Mouse (Mus musculus) liver, embryonic 11.5 days (tissue): ENCODE data around the gene Eif4g3. TPM values are rescaled to one million over a fixed set of nuclear protein-coding genes. Genes with fewer than 3 reads are reported as not detected.

Experiments
- ATAC-seq: fragments of 200-750 bp; cut with Nextera tagmentation; replicated peaks from 2 replicates; pipeline ENCODE4 v1.8.0; 2017; ENCODE audit warnings: moderate number of reproducible peaks, mild to moderate bottlenecking, moderate TSS enrichment, moderate library complexity; ENCODE audit not compliant: low FRiP score
- DNase-seq: peaks from one replicate; pipeline ENCODE4 v3.0.0-alpha.2; 2017; ENCODE audit warnings: low spot score
- H3K27ac ChIP-seq: fragments of 300-500 bp; sonication (generic); 2 replicates; pipeline ENCODE4 v1.5.1; 2014; ENCODE audit warnings: mild to moderate bottlenecking, low read depth, low read length, control low read depth
- H3K27me3 ChIP-seq: fragments of 300-500 bp; sonication (generic); replicated peaks from 2 replicates; pipeline ENCODE4 v1.6.1; 2014; ENCODE audit warnings: low read length, mixed read lengths; ENCODE audit not compliant: control insufficient read depth, insufficient read depth
- H3K36me3 ChIP-seq: fragments of 300-500 bp; sonication (generic); 2 replicates; pipeline ENCODE4 v1.6.1; 2014; ENCODE audit warnings: mild to moderate bottlenecking, low read length, moderate library complexity, mixed read lengths; ENCODE audit not compliant: control insufficient read depth, insufficient read depth
- H3K4me1 ChIP-seq: fragments of 300-500 bp; sonication (generic); replicated peaks from 2 replicates; pipeline ENCODE4 v1.6.1; 2014; ENCODE audit warnings: low read length, mixed read lengths; ENCODE audit not compliant: control insufficient read depth, insufficient read depth
- H3K4me2 ChIP-seq: fragments of 300-500 bp; sonication (generic); 2 replicates; pipeline ENCODE4 v1.6.1; 2014; ENCODE audit warnings: mild to moderate bottlenecking, control low read depth, moderate library complexity
- H3K4me3 ChIP-seq: fragments of 300-500 bp; sonication (generic); 2 replicates; pipeline ENCODE4 v1.5.1; 2014; ENCODE audit warnings: low read depth, low read length, control low read depth
- H3K9ac ChIP-seq: fragments of 300-500 bp; sonication (generic); 2 replicates; pipeline ENCODE4 v1.6.1; 2014; ENCODE audit warnings: low read depth, low read length, control low read depth
- H3K9me3 ChIP-seq: fragments of 300-500 bp; sonication (generic); 2 replicates; pipeline ENCODE4 v1.6.1; 2016; ENCODE audit warnings: low read length, inconsistent platforms, mixed read lengths; ENCODE audit not compliant: control insufficient read depth
- WGBS: fragments of 180-500 bp; shearing (Covaris S2); extraction: QIAGEN DNeasy Blood & Tissue Kit; methylation state at CpG from one replicate; pipeline ENCODE4 v1.1.7; 2014; 5-methylcytosine and 5-hydroxymethylcytosine counted together
- polyA plus RNA-seq: library from polyadenylated mRNA; unstranded; fragments of >200 nt; fragmentation: Nextera tagmentation; extraction: Ambion mirVana; gene quantifications from 2 replicates; pipeline ENCODE4 v1.2.1, GENCODE M21; 2014

Gene Eif4g3
- polyA plus RNA-seq, 1 experiment from 2014 or later = 28.3 TPM

DNA sequence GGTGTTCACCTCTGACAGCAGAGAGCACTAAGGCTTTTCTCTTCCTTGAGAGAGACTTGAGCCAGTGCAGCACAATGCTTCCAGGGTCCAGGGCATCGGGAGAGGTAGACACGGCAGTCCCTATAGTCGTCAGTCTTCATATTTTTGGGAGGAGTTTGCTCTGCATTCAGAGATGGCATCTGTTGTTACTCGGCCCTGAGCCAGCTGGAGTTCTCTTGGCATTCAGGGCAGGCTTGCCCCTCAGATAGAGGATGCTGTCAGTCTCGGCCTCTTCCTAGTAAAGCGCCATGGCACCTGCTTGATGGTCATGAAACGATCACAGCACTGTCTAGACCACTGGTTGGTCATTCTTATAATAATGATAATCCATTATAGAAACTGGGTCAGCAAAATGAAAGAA, 131.2 kb downstream of the Eif4g3 start:
- H3K4me3 ChIP-seq = no peak overlapping the region
- ATAC-seq = no peak
- 89% methylated on average over 7 of the region's 7 CpGs for WGBS

DNA sequence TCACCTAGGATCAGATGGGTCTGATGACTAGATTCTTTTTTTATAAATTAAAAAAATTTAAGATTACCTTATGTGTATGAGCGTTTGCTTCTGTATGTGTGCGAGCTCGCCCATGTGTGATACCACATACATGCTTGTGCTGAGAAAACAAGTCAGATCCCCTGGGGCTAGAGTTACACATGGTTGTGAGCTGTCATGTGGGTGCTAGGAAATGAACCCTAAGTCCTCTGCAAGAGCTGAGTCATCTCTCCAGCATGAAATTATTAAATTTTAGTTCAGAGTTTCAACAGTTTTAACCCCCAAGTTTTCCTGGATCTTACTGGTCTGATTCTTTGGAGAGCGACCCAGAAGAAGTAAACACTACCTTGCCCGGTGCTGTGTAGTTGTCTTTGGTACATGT, 134.5 kb downstream of the Eif4g3 start:
- no peaks in the 10 kb centered on the region for H3K9me3 ChIP-seq
- no peak for ATAC-seq

More for the DNA sequence above, 131.2 kb downstream of the Eif4g3 start:
- DNase-seq = no peak
- H3K27me3 ChIP-seq = no peaks in the 10 kb centered on the region
- no peak overlapping the region for H3K4me2 ChIP-seq
- H3K27ac ChIP-seq = no peak overlapping the region
- no peaks in the 10 kb centered on the region for H3K4me1 ChIP-seq
- H3K9ac ChIP-seq = no peak overlapping the region
- H3K9me3 ChIP-seq = no peaks in the 10 kb centered on the region
- peaks cover 18% of the 10 kb centered on the region; the same call in 1 of the 2 replicates for H3K36me3 ChIP-seq

GRCm38 (mm10) chr4:138127781-138128180, 135.0 kb downstream of the Eif4g3 start:
- Histone ChIP-seq H3K27ac (no peak overlapping the region), H3K4me2 (no peak overlapping the region), H3K9me3 (no peaks in the 10 kb centered on the region), H3K4me1 (no peaks in the 10 kb centered on the region), H3K36me3 (peaks cover 21% of the 10 kb centered on the region; the same call in 1 of the 2 replicates), H3K4me3 (no peak overlapping the region), H3K9ac (no peak overlapping the region), H3K27me3 (no peaks in the 10 kb centered on the region)
- ATAC-seq (no peak), DNase-seq (no peak)
- 89% methylated on average over 7 of the region's 7 CpGs for WGBS

More for the DNA sequence above, 134.5 kb downstream of the Eif4g3 start:
- no peak overlapping the region for H3K9ac ChIP-seq
- H3K27ac ChIP-seq = no peak overlapping the region
- WGBS = 91% methylated on average over 5 of the region's 5 CpGs
- no peaks in the 10 kb centered on the region for H3K27me3 ChIP-seq
- no peak overlapping the region for H3K4me3 ChIP-seq
- peaks cover 18% of the 10 kb centered on the region; the same call in 1 of the 2 replicates for H3K36me3 ChIP-seq
- no peaks in the 10 kb centered on the region for H3K4me1 ChIP-seq
- DNase-seq = no peak
- H3K4me2 ChIP-seq = no peak overlapping the region

DNA sequence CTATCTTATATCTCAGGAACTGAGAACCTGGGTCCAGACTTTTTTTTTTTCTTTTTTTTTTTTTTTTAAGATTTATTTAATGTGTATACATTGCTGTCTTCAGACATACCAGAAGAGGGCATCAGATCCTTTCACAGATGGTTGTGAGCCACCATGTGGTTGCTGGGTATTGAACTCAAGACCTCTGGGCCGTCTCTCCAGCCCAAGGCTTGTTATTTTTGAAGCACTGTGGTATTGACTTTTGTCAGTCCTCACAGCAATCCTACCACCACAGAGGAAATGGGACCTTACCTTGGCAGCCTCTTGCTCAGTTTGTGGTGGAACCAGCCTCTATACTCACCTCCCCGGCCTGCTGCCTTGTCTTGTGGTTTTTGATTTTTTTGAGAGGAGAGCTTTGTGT, 137.3 kb downstream of the Eif4g3 start:
- 71% methylated on average over 2 of the region's 2 CpGs for WGBS
- Histone ChIP-seq H3K9me3 (no peaks in the 10 kb centered on the region), H3K27ac (no peak overlapping the region), H3K4me3 (no peak overlapping the region), H3K9ac (no peak overlapping the region), H3K4me1 (no peaks in the 10 kb centered on the region), H3K4me2 (no peak overlapping the region), H3K36me3 (peaks cover 24% of the 10 kb centered on the region; the same call in 1 of the 2 replicates), H3K27me3 (no peaks in the 10 kb centered on the region)
- DNase-seq = no peak
- no peak for ATAC-seq

DNA sequence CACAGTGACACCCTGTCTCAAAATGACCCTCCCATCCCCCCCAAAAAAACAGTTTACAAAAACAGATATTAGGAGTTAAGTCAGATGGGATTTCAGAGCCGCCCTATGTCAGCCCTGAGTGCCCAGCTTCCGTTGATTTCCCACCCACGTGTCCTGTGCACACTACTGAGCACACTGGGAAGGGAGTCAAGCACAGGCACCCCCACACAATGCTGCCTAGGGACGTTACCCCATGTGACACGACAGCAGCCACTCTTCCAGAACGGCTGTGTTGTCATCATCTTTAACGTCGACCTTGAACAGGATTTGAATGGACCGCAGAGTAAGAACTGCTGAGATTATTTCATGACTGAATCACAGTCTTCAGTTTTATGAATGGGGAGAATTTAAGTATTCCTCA, 138.4 kb downstream of the Eif4g3 start:
- Histone ChIP-seq H3K4me1 (no peaks in the 10 kb centered on the region), H3K4me3 (no peak overlapping the region), H3K27ac (no peak overlapping the region), H3K27me3 (no peaks in the 10 kb centered on the region), H3K9me3 (no peaks in the 10 kb centered on the region), H3K4me2 (no peak overlapping the region), H3K9ac (no peak overlapping the region), H3K36me3 (peaks cover 21% of the 10 kb centered on the region; the same call in 1 of the 2 replicates)
- WGBS = 83% methylated on average over 9 of the region's 9 CpGs
- DNase-seq (no peak), ATAC-seq (no peak)

DNA sequence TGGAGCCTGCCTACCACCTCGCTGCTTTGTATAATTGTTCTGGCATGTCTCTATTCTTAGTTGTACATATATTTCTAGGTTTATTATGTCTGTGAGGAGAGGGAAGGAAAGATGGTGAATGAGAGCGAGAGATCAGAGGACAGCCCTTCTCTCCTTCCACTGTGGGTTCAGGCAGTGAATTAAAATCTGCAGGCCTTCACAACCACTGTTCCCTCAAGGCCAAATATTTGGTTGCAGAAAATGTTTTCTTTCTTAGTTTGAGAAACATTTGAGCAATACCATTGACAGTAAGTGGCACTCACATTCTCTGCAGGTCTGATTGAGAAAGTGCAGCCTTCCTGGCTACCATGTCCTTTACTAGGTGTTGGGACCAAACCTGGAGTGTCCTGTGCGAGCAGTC, 138.9 kb downstream of the Eif4g3 start:
- DNase-seq (no peak), ATAC-seq (no peak)
- WGBS = 92% methylated on average over 3 of the region's 3 CpGs
- H3K27me3 ChIP-seq = no peaks in the 10 kb centered on the region
- H3K27ac ChIP-seq = no peak overlapping the region
- H3K4me2 ChIP-seq = no peak overlapping the region
- H3K4me1 ChIP-seq = no peaks in the 10 kb centered on the region
- H3K9me3 ChIP-seq = no peaks in the 10 kb centered on the region
- H3K9ac ChIP-seq = no peak overlapping the region
- H3K4me3 ChIP-seq = no peak overlapping the region
- peaks cover 21% of the 10 kb centered on the region; the same call in 1 of the 2 replicates for H3K36me3 ChIP-seq

DNA sequence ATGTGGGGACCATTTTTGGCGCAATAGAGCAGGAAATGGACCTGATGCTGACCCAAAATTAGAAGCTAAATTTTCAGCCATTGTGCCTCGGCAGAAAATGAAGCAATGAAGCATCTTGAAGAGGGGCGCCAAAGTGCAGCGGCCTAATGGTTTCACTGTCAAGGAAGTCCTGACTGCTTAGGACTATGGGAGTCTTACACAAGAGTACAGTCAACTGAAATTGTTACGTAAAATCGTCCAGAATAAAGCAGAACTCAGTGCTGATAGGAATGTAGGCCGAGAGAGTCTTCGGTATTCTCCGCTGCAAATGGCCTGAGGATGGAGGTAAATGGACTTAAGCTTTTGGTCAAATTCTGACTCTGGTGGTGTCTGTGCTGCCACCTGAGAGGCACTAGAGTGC, 140.5 kb downstream of the Eif4g3 start:
- Histone ChIP-seq H3K27ac (no peak overlapping the region), H3K4me3 (no peak overlapping the region), H3K4me1 (no peaks in the 10 kb centered on the region), H3K9ac (no peak overlapping the region), H3K27me3 (no peaks in the 10 kb centered on the region), H3K4me2 (no peak overlapping the region), H3K36me3 (peaks cover 18% of the 10 kb centered on the region; the same call in 1 of the 2 replicates), H3K9me3 (no peaks in the 10 kb centered on the region)
- DNase-seq (no peak), ATAC-seq (no peak)
- 89% methylated on average over 9 of the region's 9 CpGs for WGBS

GRCm38 (mm10) chr4:138137336-138137735, 144.5 kb downstream of the Eif4g3 start:
- H3K27me3 ChIP-seq = no peaks in the 10 kb centered on the region
- H3K4me1 ChIP-seq = no peaks in the 10 kb centered on the region
- no peak for ATAC-seq
- no peak overlapping the region for H3K4me3 ChIP-seq
- no peak for DNase-seq
- peaks cover 11% of the 10 kb centered on the region; the same call in 1 of the 2 replicates for H3K36me3 ChIP-seq
- H3K27ac ChIP-seq = no peak overlapping the region
- H3K9ac ChIP-seq = no peak overlapping the region
- H3K9me3 ChIP-seq = no peaks in the 10 kb centered on the region
- H3K4me2 ChIP-seq = no peak overlapping the region
- 81% methylated on average over 3 of the region's 4 CpGs for WGBS

DNA sequence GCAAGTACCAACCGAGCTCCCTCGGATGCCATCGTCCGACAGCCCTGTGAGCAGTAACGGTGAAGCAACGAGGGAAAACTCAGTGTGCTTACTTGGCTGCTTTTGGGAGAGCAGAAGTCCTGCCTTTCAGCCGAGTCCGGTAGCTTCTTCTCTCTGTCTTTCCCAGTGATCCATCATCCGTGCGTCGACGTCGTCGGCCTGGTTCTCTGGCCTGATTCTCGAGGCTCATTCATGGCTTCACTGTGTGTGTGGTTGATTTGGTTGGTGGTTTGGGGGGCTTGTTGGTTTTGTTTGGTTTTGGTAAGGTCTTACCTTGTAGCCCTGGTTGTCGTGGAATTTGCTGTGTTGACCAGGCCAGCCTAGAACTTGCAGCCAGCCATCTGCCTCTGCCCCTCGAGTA, 145.0 kb downstream of the Eif4g3 start:
- no peaks in the 10 kb centered on the region for H3K9me3 ChIP-seq
- no peak overlapping the region for H3K9ac ChIP-seq
- H3K27me3 ChIP-seq = no peaks in the 10 kb centered on the region
- no peaks in the 10 kb centered on the region for H3K4me1 ChIP-seq
- no peak overlapping the region for H3K4me3 ChIP-seq
- no peak for ATAC-seq
- H3K36me3 ChIP-seq = peaks cover 8% of the 10 kb centered on the region; the same call in 1 of the 2 replicates
- 84% methylated on average over 17 of the region's 17 CpGs for WGBS
- no peak overlapping the region for H3K27ac ChIP-seq
- H3K4me2 ChIP-seq = no peak overlapping the region
- DNase-seq = no peak
